Mouse (Mus musculus): ENCODE results near the gene Gria3. TPM values are rescaled to one million over a fixed set of nuclear protein-coding genes. Genes with fewer than 3 reads are reported as not detected.

Gene Gria3
- polyA plus RNA-seq, 1 experiment, result 61.7 TPM

DNA sequence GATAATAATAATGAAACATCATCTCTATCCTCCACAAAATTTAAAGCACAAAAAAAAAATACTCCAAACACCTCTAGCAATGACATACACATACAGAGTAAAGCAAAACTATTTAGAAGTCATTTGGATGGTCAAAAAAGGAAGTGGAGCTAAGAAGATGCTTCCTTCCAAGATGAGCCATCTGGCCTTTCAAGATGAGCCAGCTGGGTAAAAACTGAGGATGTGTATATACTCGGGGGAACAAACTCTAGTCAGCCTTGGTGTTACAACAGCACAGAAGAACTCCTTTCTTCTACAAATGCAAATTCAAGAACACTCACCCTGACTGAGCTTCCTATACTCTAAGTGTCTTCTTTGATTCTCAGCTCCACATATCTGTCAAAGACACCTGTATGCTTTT, 172.4 kb downstream of the Gria3 start:
- Histone ChIP-seq H3K27me3 (ENCODE audit: control insufficient read depth, insufficient read depth, low read length) (no peaks in the 10 kb centered on the region), H3K4me3 (replicated peaks; ENCODE audit: insufficient read depth, low read depth, low read length) (no peak overlapping the region), H3K27ac (ENCODE audit: insufficient read depth, low read length) (no peak overlapping the region), H3K4me1 (ENCODE audit: control insufficient read depth, insufficient read depth, low read length) (no peaks in the 10 kb centered on the region)
- WGBS, result 9% methylated on average over 1 of the region's 1 CpGs
- no peak for DNase-seq
- no peak for TF ChIP-seq POLR2A (IDR thresholded peaks at IDR 0.05; ENCODE audit: borderline replicate concordance, insufficient read depth, low read length)
- TF ChIP-seq CTCF (IDR thresholded peaks at IDR 0.05; ENCODE audit: borderline replicate concordance, insufficient read depth, low read depth, low read length), result no peak

DNA sequence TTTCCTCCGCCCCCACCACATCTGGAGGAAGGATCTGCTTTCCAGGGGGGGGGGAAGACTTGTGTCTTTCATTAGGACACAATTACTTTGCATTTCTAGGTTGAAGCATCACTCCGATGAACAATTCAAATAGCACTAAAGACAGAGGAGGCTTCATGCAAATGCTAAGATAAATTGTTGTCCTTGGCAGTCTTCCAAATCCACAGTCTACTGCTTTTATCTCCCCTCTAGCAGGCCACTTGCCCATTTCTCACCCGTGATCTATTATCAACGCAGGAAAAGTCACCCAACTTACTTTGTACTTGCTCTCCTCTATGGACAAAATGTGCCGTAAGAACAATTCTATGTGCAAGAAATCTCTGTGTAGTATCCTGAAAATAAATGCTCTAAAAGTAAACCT, 178.1 kb downstream of the Gria3 start:
- no peak for DNase-seq
- no peaks in the 10 kb centered on the region for H3K4me1 ChIP-seq (ENCODE audit: control insufficient read depth, insufficient read depth, low read length)
- no peak overlapping the region for H3K27ac ChIP-seq (ENCODE audit: insufficient read depth, low read length)
- H3K4me3 ChIP-seq (replicated peaks; ENCODE audit: insufficient read depth, low read depth, low read length), result no peak overlapping the region
- 45% methylated on average over 5 of the region's 5 CpGs for WGBS
- H3K27me3 ChIP-seq (ENCODE audit: control insufficient read depth, insufficient read depth, low read length), result no peaks in the 10 kb centered on the region
- TF ChIP-seq CTCF (IDR thresholded peaks at IDR 0.05; ENCODE audit: borderline replicate concordance, insufficient read depth, low read depth, low read length), result no peak
- no peak for TF ChIP-seq POLR2A (IDR thresholded peaks at IDR 0.05; ENCODE audit: borderline replicate concordance, insufficient read depth, low read length)

DNA sequence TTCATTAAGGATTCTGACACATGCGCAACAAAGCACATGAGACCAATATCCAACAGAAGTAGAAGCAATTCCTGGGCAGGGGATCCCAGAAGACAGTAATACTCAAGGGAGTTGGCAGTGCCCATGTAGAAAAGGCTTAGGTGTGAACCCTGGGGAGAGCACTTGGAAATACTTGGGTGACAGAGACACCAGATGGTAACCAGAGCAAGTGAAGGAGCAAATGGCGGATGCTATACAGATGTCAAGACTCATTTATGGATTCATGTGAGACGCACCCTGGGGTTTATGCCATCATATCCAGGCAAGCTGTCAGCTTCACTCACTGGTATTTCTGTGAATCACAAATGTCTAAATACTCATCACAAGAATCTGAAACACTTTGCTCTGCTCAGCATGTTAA, 187.0 kb downstream of the Gria3 start:
- no peaks in the 10 kb centered on the region for H3K4me1 ChIP-seq (ENCODE audit: control insufficient read depth, insufficient read depth, low read length)
- H3K27me3 ChIP-seq (ENCODE audit: control insufficient read depth, insufficient read depth, low read length), result no peaks in the 10 kb centered on the region
- TF ChIP-seq POLR2A (IDR thresholded peaks at IDR 0.05; ENCODE audit: borderline replicate concordance, insufficient read depth, low read length) (no peak), CTCF (IDR thresholded peaks at IDR 0.05; ENCODE audit: borderline replicate concordance, insufficient read depth, low read depth, low read length) (no peak)
- no peak for DNase-seq
- no peak overlapping the region for H3K4me3 ChIP-seq (replicated peaks; ENCODE audit: insufficient read depth, low read depth, low read length)
- no peak overlapping the region for H3K27ac ChIP-seq (ENCODE audit: insufficient read depth, low read length)
- 53% methylated on average over 3 of the region's 3 CpGs for WGBS

DNA sequence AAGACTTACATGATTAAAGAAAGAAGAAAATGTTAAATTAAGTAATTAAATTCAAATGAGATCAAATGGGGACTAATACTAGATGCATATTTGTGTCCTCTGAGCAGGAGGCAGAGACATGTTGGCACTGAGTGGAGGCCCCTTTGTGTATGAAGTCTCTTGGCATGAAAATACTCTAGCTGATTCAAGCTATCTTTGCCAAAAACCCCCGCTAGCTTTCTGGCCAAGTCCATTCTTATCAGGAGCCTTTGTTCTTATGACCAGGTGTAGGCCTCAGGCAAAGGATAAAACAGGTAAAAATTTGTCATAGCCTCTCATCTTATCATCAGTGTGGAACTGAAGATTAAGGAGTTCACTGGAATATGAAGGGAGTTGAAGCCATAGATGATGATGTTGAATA, 206.5 kb downstream of the Gria3 start:
- TF ChIP-seq CTCF (IDR thresholded peaks at IDR 0.05; ENCODE audit: borderline replicate concordance, insufficient read depth, low read depth, low read length), result no peak
- TF ChIP-seq POLR2A (IDR thresholded peaks at IDR 0.05; ENCODE audit: borderline replicate concordance, insufficient read depth, low read length), result no peak
- WGBS, result 24% methylated on average over 1 of the region's 1 CpGs
- no peaks in the 10 kb centered on the region for H3K27me3 ChIP-seq (ENCODE audit: control insufficient read depth, insufficient read depth, low read length)
- DNase-seq, result peak in 1 of 2 experiments; percentile 18
- H3K4me1 ChIP-seq (ENCODE audit: control insufficient read depth, insufficient read depth, low read length), result no peaks in the 10 kb centered on the region
- no peak overlapping the region for H3K27ac ChIP-seq (ENCODE audit: insufficient read depth, low read length)
- H3K4me3 ChIP-seq (replicated peaks; ENCODE audit: insufficient read depth, low read depth, low read length), result no peak overlapping the region

DNA sequence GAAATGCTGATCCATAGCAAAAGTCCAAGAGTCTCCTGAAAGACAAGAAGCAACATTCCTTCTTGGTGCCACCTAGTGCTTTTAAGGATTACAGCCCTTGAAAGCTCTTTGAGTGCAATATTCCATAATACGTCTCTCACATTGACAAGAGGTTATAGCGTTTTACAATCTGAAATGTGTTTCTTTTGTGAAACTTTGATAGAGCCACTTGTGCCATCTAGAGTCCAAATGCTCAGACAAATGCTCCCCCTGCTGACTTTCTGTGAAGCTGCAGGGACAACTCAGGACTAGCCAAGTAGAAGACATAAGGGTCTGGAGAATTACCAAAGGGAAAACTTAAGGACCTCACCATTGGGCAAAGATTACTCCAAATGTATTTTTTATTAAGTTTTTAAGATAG, 214.3 kb downstream of the Gria3 start:
- Histone ChIP-seq H3K4me1 (ENCODE audit: control insufficient read depth, insufficient read depth, low read length) (no peaks in the 10 kb centered on the region), H3K27me3 (ENCODE audit: control insufficient read depth, insufficient read depth, low read length) (no peaks in the 10 kb centered on the region), H3K4me3 (replicated peaks; ENCODE audit: insufficient read depth, low read depth, low read length) (no peak overlapping the region), H3K27ac (ENCODE audit: insufficient read depth, low read length) (no peak overlapping the region)
- WGBS, result 11% methylated on average over 2 of the region's 2 CpGs
- TF ChIP-seq CTCF (IDR thresholded peaks at IDR 0.05; ENCODE audit: borderline replicate concordance, insufficient read depth, low read depth, low read length) (no peak), POLR2A (IDR thresholded peaks at IDR 0.05; ENCODE audit: borderline replicate concordance, insufficient read depth, low read length) (no peak)
- DNase-seq, result peak in 1 of 2 experiments; percentile 2

DNA sequence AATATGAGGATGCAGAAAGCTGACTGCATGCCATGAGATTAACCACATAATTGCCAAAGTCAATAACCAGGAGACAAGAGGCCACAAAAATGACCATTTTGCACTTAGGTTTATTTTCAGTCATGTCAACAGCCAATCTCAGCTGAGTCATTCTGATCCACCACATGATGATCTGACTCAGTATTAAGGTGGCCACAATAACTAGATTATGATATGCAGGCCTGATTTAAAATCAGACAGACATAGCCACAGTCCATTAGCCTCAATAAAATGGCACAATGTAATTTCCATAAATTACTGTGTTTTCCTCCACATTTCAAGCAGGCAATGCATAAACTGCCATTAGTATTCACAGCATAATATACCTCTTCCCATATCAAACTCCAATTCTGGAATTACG, 216.3 kb downstream of the Gria3 start:
- Histone ChIP-seq H3K4me3 (replicated peaks; ENCODE audit: insufficient read depth, low read depth, low read length) (no peak overlapping the region), H3K4me1 (ENCODE audit: control insufficient read depth, insufficient read depth, low read length) (no peaks in the 10 kb centered on the region), H3K27me3 (ENCODE audit: control insufficient read depth, insufficient read depth, low read length) (no peaks in the 10 kb centered on the region), H3K27ac (ENCODE audit: insufficient read depth, low read length) (no peak overlapping the region)
- TF ChIP-seq CTCF (IDR thresholded peaks at IDR 0.05; ENCODE audit: borderline replicate concordance, insufficient read depth, low read depth, low read length) (no peak), POLR2A (IDR thresholded peaks at IDR 0.05; ENCODE audit: borderline replicate concordance, insufficient read depth, low read length) (no peak)
- DNase-seq, result no peak
- WGBS, result 64% methylated on average over 1 of the region's 1 CpGs

DNA sequence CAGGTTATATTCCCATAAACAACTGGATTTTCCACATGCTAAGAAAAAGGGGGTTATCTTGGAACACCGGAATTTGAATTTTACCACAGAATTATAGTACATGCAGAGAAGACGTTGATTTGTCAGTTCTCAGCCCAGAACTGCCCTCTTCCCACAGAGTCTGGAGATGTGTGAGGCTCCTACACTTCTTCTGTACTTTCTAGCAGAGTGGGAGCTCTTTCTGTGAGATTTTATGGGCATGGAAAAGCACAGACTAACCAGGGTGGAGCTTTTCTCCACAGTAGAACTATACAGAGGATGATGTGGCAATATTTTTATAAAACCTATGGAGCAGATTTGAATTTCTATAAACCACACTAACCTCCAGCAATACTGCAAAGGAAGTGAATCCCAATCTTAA, 217.7 kb downstream of the Gria3 start:
- H3K4me1 ChIP-seq (ENCODE audit: control insufficient read depth, insufficient read depth, low read length), result no peaks in the 10 kb centered on the region
- no peak for DNase-seq
- no peak overlapping the region for H3K4me3 ChIP-seq (replicated peaks; ENCODE audit: insufficient read depth, low read depth, low read length)
- TF ChIP-seq POLR2A (IDR thresholded peaks at IDR 0.05; ENCODE audit: borderline replicate concordance, insufficient read depth, low read length), result no peak
- TF ChIP-seq CTCF (IDR thresholded peaks at IDR 0.05; ENCODE audit: borderline replicate concordance, insufficient read depth, low read depth, low read length), result no peak
- WGBS, result 92% methylated on average over 2 of the region's 2 CpGs
- no peak overlapping the region for H3K27ac ChIP-seq (ENCODE audit: insufficient read depth, low read length)
- no peaks in the 10 kb centered on the region for H3K27me3 ChIP-seq (ENCODE audit: control insufficient read depth, insufficient read depth, low read length)

DNA sequence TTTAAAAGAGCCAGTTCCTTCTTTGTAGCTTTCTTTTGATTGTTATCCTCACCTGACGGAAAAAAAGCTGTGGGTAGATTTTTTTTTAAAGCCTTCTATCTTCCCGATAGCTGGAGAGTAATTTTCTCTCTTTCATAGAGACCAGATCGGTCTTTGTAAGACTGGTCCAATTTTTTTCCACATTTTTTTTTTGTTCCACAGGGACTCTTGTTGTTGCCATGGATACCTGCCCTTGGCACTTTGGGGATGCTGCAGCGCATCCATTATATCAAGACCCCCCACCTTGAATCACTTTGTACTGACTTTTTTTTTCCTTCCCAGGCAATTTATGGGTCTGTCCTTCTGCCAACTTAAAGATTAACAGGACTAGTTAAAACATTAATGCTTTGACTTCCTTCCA, 232.9 kb downstream of the Gria3 start:
- 24% methylated on average over 4 of the region's 4 CpGs for WGBS

More for the DNA sequence above, 232.9 kb downstream of the Gria3 start:
- Histone ChIP-seq H3K4me3 (replicated peaks; ENCODE audit: insufficient read depth, low read depth, low read length) (no peak overlapping the region), H3K4me1 (ENCODE audit: control insufficient read depth, insufficient read depth, low read length) (no peaks in the 10 kb centered on the region), H3K27ac (ENCODE audit: insufficient read depth, low read length) (no peak overlapping the region), H3K27me3 (ENCODE audit: control insufficient read depth, insufficient read depth, low read length) (no peaks in the 10 kb centered on the region)
- DNase-seq, result no peak
- TF ChIP-seq CTCF (IDR thresholded peaks at IDR 0.05; ENCODE audit: borderline replicate concordance, insufficient read depth, low read depth, low read length), result no peak
- no peak for TF ChIP-seq POLR2A (IDR thresholded peaks at IDR 0.05; ENCODE audit: borderline replicate concordance, insufficient read depth, low read length)

All from cerebellum, adult 2 months (tissue).